Mouse (Mus musculus) kidney, postnatal 0 days (tissue): ENCODE results near the gene Galnt5. TPM values are rescaled to one million over a fixed set of nuclear protein-coding genes. Genes with fewer than 3 reads are reported as not detected.

Experiments
- ATAC-seq: fragments of 200-750 bp; cut with Nextera tagmentation; replicated peaks from 2 replicates; pipeline ENCODE4 v1.8.0; 2017; ENCODE audit warnings: low read depth, moderate number of reproducible peaks, moderate TSS enrichment, moderate library complexity; ENCODE audit not compliant: low FRiP score
- DNase-seq: peaks from one replicate; pipeline ENCODE4 v3.0.0-alpha.2; 2016; ENCODE audit warnings: low spot score
- H3K27ac ChIP-seq: fragments of 300-500 bp; sonication (generic); 2 replicates; pipeline ENCODE4 v1.5.1; 2014; ENCODE audit warnings: mild to moderate bottlenecking
- H3K27me3 ChIP-seq: fragments of 300-500 bp; sonication (generic); 2 replicates; pipeline ENCODE4 v1.6.1; 2014; ENCODE audit warnings: low read length, mixed read lengths; ENCODE audit not compliant: insufficient read depth
- H3K36me3 ChIP-seq: fragments of 300-500 bp; sonication (generic); 2 replicates; pipeline ENCODE4 v1.6.1; 2014; ENCODE audit warnings: low read length, mixed read lengths; ENCODE audit not compliant: insufficient read depth
- H3K4me1 ChIP-seq: fragments of 300-500 bp; sonication (generic); replicated peaks from 2 replicates; pipeline ENCODE4 v1.6.1; 2014; ENCODE audit warnings: antibody characterized with exemption, low read length, mixed read lengths; ENCODE audit not compliant: insufficient read depth
- H3K4me2 ChIP-seq: fragments of 300-500 bp; sonication (generic); 2 replicates; pipeline ENCODE4 v1.6.1; 2014; ENCODE audit warnings: mild to moderate bottlenecking, low read length, moderate library complexity, mixed read lengths
- H3K4me3 ChIP-seq: fragments of 300-500 bp; sonication (generic); replicated peaks from 2 replicates; pipeline ENCODE4 v1.5.1; 2014; ENCODE audit warnings: low read depth, low read length
- H3K9ac ChIP-seq: fragments of 300-500 bp; sonication (generic); 2 replicates; pipeline ENCODE4 v1.6.1; 2014; ENCODE audit warnings: low read depth, low read length
- H3K9me3 ChIP-seq: fragments of 300-500 bp; sonication (generic); replicated peaks from 2 replicates; pipeline ENCODE4 v1.6.1; 2016; ENCODE audit warnings: low read length, inconsistent platforms, mixed read lengths
- CTCF ChIP-seq: IDR thresholded peaks from 2 replicates; pipeline ENCODE4 v1.5.1; 2016; ENCODE audit warnings: antibody characterized with exemption, low read depth, mild to moderate bottlenecking, moderate library complexity
- WGBS: fragments of 180-500 bp; shearing (Covaris S2); extraction: QIAGEN DNeasy Blood & Tissue Kit; methylation state at CpG from one replicate; pipeline ENCODE4 v1.1.7; 2014; 5-methylcytosine and 5-hydroxymethylcytosine counted together
- polyA plus RNA-seq: library from polyadenylated mRNA; unstranded; fragments of >200 nt; fragmentation: Nextera tagmentation; extraction: Ambion mirVana; gene quantifications from 2 replicates; pipeline ENCODE4 v1.2.1, GENCODE M21; 2015

Galnt5 gene
- polyA plus RNA-seq, result 0.89 and 1.1 TPM in 2 replicates

GRCm38 (mm10) chr2:57997752-57998430 lies at the start of gene Galnt5:
Galnt5 (plus strand) TSS chr2:57997884.
- DNase-seq, result peak; percentile 75
- TF ChIP-seq CTCF, result no peak
- Histone ChIP-seq H3K27ac (peak within 1 kb of the TSS; percentile 6; the same call in 1 of the 2 replicates), H3K4me1 (0 out of 2 replicates have a peak, but pooled peaks cover 3% of the 10 kb centered on the region), H3K9ac (peak within 1 kb of the TSS; percentile 32), H3K27me3 (no peaks in the 10 kb centered on the region), H3K36me3 (no peaks in the 10 kb centered on the region), H3K9me3 (no peaks in the 10 kb centered on the region), H3K4me3 (peak within 1 kb of the TSS; percentile 30), H3K4me2 (peak within 1 kb of the TSS; percentile 71)
- peak; percentile 80; the same call in 1 of the 2 replicates for ATAC-seq
- WGBS, result 12% methylated on average over 12 of the region's 12 CpGs

GRCm38 (mm10) chr2:57951620-57952019 lies 46.1 kb upstream of the Galnt5 start:
- ATAC-seq (no peak), DNase-seq (no peak)
- Histone ChIP-seq H3K36me3 (no peaks in the 10 kb centered on the region), H3K27me3 (no peaks in the 10 kb centered on the region), H3K4me2 (no peak overlapping the region), H3K4me3 (no peak overlapping the region), H3K4me1 (no peaks in the 10 kb centered on the region), H3K27ac (no peak overlapping the region), H3K9me3 (no peaks in the 10 kb centered on the region), H3K9ac (no peak overlapping the region)
- WGBS, result 57% methylated on average over 2 of the region's 2 CpGs
- TF ChIP-seq CTCF, result no peak

GRCm38 (mm10) chr2:57960786-57961185 lies 36.9 kb upstream of the Galnt5 start:
- TF ChIP-seq CTCF, result no peak
- DNase-seq (no peak), ATAC-seq (no peak)
- no peaks in the 10 kb centered on the region for H3K4me1 ChIP-seq
- H3K36me3 ChIP-seq, result no peaks in the 10 kb centered on the region
- H3K9me3 ChIP-seq, result no peaks in the 10 kb centered on the region
- H3K4me3 ChIP-seq, result no peak overlapping the region
- H3K4me2 ChIP-seq, result no peak overlapping the region
- no peaks in the 10 kb centered on the region for H3K27me3 ChIP-seq
- 74% methylated on average over 5 of the region's 5 CpGs for WGBS
- H3K27ac ChIP-seq, result no peak overlapping the region
- H3K9ac ChIP-seq, result no peak overlapping the region

DNA sequence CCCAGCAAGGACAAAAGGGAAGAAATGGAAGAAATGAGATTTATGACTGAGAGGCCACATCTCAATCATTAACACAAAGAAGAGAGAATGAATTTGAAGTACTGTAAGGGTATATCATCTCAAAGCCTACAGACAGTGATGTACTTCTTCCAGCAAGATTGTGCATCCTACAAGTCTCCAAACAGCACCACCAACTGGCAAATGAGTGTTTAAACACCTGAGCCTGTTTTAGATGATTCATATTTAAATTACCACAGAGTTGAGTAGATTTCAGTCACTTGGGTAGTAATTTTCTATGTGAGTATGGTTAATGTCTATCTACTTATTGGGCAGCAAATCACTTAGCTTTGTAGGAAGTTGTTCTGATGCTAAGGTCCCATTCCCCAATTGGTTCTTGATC lies 15.4 kb upstream of the Galnt5 start:
- no peak for DNase-seq
- ATAC-seq, result no peak
- Histone ChIP-seq H3K27me3 (no peaks in the 10 kb centered on the region), H3K36me3 (no peaks in the 10 kb centered on the region), H3K4me2 (no peak overlapping the region), H3K4me3 (no peak overlapping the region), H3K27ac (no peak overlapping the region), H3K9ac (no peak overlapping the region), H3K4me1 (no peaks in the 10 kb centered on the region), H3K9me3 (no peaks in the 10 kb centered on the region)
- no peak for TF ChIP-seq CTCF

GRCm38 (mm10) chr2:57991084-57991483 lies 6.6 kb upstream of the Galnt5 start:
- TF ChIP-seq CTCF, result no peak

DNA sequence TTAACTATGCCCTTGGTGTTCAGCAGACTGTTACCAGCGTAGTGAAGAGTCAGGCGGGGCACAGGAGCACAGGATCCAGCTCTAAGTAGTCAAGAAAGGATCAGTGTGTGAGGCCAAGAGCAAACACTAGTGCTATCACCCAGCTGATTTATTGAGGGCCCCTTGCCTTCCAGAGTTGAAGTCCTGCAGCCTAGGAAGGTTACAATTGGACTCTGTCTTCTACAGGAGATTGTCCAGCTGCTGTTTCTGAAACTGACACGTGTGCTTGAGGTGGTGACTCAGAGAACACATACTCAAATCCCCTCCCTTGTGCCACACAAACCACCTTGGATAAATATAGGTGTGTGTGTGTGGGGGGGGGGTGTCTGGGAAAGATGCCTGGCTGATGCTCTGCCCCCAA lies 3.8 kb downstream of the Galnt5 start:
- Histone ChIP-seq H3K36me3 (no peaks in the 10 kb centered on the region), H3K4me1 (0 out of 2 replicates have a peak, but pooled peaks cover 3% of the 10 kb centered on the region), H3K27me3 (no peaks in the 10 kb centered on the region), H3K4me2 (no peak overlapping the region), H3K9ac (no peak overlapping the region), H3K27ac (no peak overlapping the region), H3K4me3 (no peak overlapping the region), H3K9me3 (no peaks in the 10 kb centered on the region)
- no peak for ATAC-seq
- 22% methylated on average over 3 of the region's 3 CpGs for WGBS
- DNase-seq, result peak; percentile 61
- no peak for TF ChIP-seq CTCF

More at GRCm38 (mm10) chr2:57991084-57991483, 6.6 kb upstream of the Galnt5 start:
- Histone ChIP-seq H3K36me3 (no peaks in the 10 kb centered on the region), H3K4me2 (no peak overlapping the region), H3K4me1 (no peaks in the 10 kb centered on the region), H3K4me3 (no peak overlapping the region), H3K9ac (no peak overlapping the region), H3K27ac (no peak overlapping the region), H3K9me3 (no peaks in the 10 kb centered on the region), H3K27me3 (no peaks in the 10 kb centered on the region)
- no peak for ATAC-seq
- 86% methylated on average over 2 of the region's 2 CpGs for WGBS
- DNase-seq, result no peak

DNA sequence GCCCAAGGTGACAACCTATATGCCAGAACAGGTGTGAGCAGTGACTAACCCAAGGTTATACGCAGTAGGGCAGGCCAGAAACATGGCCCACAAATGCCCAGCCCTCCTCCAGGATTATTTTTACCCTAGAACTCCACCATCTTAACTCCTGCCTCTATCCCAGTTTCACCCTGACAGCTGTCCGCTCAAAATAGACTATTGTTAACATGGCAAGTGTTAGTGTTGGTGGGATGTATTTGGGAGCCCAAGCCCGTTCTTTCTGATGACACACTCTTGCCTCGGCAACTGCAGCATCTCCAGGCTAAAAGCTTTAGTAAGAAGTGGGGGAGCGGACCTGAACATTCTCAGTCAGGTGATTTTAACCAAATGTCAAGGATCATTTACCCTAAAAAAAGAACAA lies 9.4 kb downstream of the Galnt5 start:
- Histone ChIP-seq H3K9me3 (no peaks in the 10 kb centered on the region), H3K4me1 (no peaks in the 10 kb centered on the region), H3K27me3 (no peaks in the 10 kb centered on the region), H3K4me2 (no peak overlapping the region), H3K36me3 (no peaks in the 10 kb centered on the region), H3K27ac (no peak overlapping the region), H3K9ac (no peak overlapping the region), H3K4me3 (no peak overlapping the region)
- no peak for ATAC-seq
- no peak for DNase-seq
- WGBS, result 84% methylated on average over 5 of the region's 5 CpGs
- TF ChIP-seq CTCF, result no peak
